In genomic region chr11:55533378-55533777, GRCm38 (mm10) we compare ENCODE assay signal across 9 mouse cellular contexts.
A peak's percentile ranks its signal among the peaks of the same experiment; 100 is the strongest.
DNase-seq lines count a peak whose midpoint lies in the region; ATAC-seq and TF ChIP-seq lines count a peak whose summit lies in the region.
"Had no signal": no experiment of that assay in that cellular context is flagged by ENCODE, and none has a peak within 500 bp of the region (broad histone marks: within the 10 kb centered on the region; RNA-seq: fewer than 3 reads in every experiment).

No protein-coding gene starts in this region.

- peak; percentile 70 for DNase-seq in lung, embryonic 14.5 days
- no peak for DNase-seq in lung, postnatal 25 days (ENCODE audit: low spot score)
- peak; percentile 91 for DNase-seq in cerebellum, postnatal 10 days
- DNase-seq in layer of hippocampus, adult 11-12 months (ENCODE audit: low spot score) = peak; percentile 72
- DNase-seq in right cerebral cortex, adult 18-20 months = peak; percentile 82
- DNase-seq in c-Kit-positive CD71-positive TER-119-positive erythroid progenitor cells, embryonic 14.5 days (ENCODE audit: low spot score) = no peak
- no peak for DNase-seq in embryo, embryonic 10 days (ENCODE audit: low spot score)

- H3K4me3 ChIP-seq in lung, embryonic 14.5 days (ENCODE audit: low read depth, low read length) = no peak overlapping the region

- H3K27ac ChIP-seq in lung, embryonic 14.5 days (ENCODE audit: low read depth) = no peak overlapping the region
- H3K27ac ChIP-seq: liver, embryonic 14.5 days had no signal

- H3K4me1 ChIP-seq in lung, embryonic 14.5 days (ENCODE audit: insufficient read depth) = no peaks in the 10 kb centered on the region

- no peak; the same call in 1 of the 2 replicates for ATAC-seq in lung, embryonic 14.5 days (ENCODE audit: insufficient read depth)
- ATAC-seq in erythroblast, adult 5-6 weeks (replicated peaks; ENCODE audit: low FRiP score, poor library complexity, severe bottlenecking) = no peak

- no peak overlapping the region for H3K4me2 ChIP-seq in lung, embryonic 14.5 days

- H3K9me3 ChIP-seq in lung, embryonic 14.5 days (ENCODE audit: low read depth, low read length) = no peaks in the 10 kb centered on the region

- H3K36me3 ChIP-seq in lung, embryonic 14.5 days (ENCODE audit: insufficient read depth) = no peaks in the 10 kb centered on the region

- no peak for TF ChIP-seq CTCF in lung, embryonic 14.5 days (IDR thresholded peaks at IDR 0.05; ENCODE audit: low read depth)

- no peak overlapping the region for H3K9ac ChIP-seq in lung, embryonic 14.5 days
- H3K9ac ChIP-seq: liver, embryonic 14.5 days had no signal

- 48% methylated on average over 5 of the region's 5 CpGs for WGBS in lung, embryonic 14.5 days

- H3K27me3 ChIP-seq in lung, embryonic 14.5 days (ENCODE audit: insufficient read depth, low read length) = no peaks in the 10 kb centered on the region

Comparison
In these comparisons a context has a peak if more than half of its experiments do, and no peak if none do; other contexts are left out.
1. DNase-seq: peak in lung, embryonic 14.5 days (single experiment), cerebellum, postnatal 10 days (2 of 2), layer of hippocampus, adult 11-12 months (single experiment) and right cerebral cortex, adult 18-20 months (single experiment); none in lung, postnatal 25 days (single experiment), c-Kit-positive CD71-positive TER-119-positive erythroid progenitor cells, embryonic 14.5 days (single experiment) and embryo, embryonic 10 days (single experiment).